Mouse (Mus musculus) testis, adult 2 months (tissue): ENCODE measurements around the gene Gpr87.

Experiments
- CTCF ChIP-seq: fragments of 200-500 bp; IDR thresholded peaks from 2 replicates; pipeline ENCODE4 v1.5.1; 2012; ENCODE audit warnings: low read depth, mild to moderate bottlenecking, inconsistent platforms, low read length, moderate library complexity; ENCODE audit not compliant: control insufficient read depth, insufficient read depth, insufficient replicate concordance
- POLR2A ChIP-seq: fragments of 200-500 bp; IDR thresholded peaks from 2 replicates; pipeline ENCODE4 v1.6.1; 2012; ENCODE audit warnings: low read depth, mild to moderate bottlenecking, inconsistent platforms, low read length, moderate library complexity; ENCODE audit not compliant: control insufficient read depth

GRCm38 (mm10) chr3:59234878-59235277 lies 40.0 kb upstream of the Gpr87 start:
- no peak for TF ChIP-seq CTCF
- TF ChIP-seq POLR2A, result no peak
